Mouse (Mus musculus): Measurements from ENCODE around the gene Uri1. TPM values are rescaled to one million over a fixed set of nuclear protein-coding genes. Genes with fewer than 3 reads are reported as not detected.

The Uri1 gene
- polyA plus RNA-seq, 1 experiment from 2014 or later, result 40.9 TPM

DNA sequence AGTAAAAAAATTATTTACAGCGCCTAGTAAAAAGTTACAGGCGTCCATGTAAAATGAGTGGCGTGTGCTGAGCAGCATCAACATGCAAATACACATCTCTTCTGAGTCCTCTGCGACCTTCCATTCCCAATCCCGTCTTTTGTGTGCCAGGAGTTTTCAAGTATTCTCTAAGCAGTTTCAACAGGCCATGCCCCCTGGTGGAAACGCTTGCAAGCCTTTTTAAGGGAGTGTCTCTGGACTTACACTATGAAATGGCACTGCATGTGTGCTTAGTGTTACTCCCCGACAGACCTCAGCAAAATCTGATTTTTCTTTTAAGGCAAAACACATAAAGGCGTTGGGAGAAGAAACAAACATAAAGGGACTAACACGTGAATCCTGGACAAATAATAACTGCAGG, 50.8 kb downstream of the Uri1 start:
- WGBS, result 81% methylated on average over 9 of the region's 9 CpGs
- Histone ChIP-seq H3K27me3 (ENCODE audit: control insufficient read depth, insufficient read depth, low read length) (no peaks in the 10 kb centered on the region), H3K4me2 (ENCODE audit: low read depth, severe bottlenecking) (no peak overlapping the region), H3K9me3 (ENCODE audit: control insufficient read depth, low read length) (no peaks in the 10 kb centered on the region), H3K4me3 (ENCODE audit: low read depth, low read length) (no peak overlapping the region), H3K36me3 (ENCODE audit: control insufficient read depth, insufficient read depth, low read length) (no peaks in the 10 kb centered on the region), H3K4me1 (ENCODE audit: control insufficient read depth, insufficient read depth, low read length) (0 out of 2 replicates have a peak, but pooled peaks cover 9% of the 10 kb centered on the region), H3K27ac (replicated peaks; ENCODE audit: low read depth, low read length) (no peak overlapping the region), H3K9ac (ENCODE audit: low read length) (no peak overlapping the region)
- DNase-seq (ENCODE audit: low spot score) (peak; percentile 44), ATAC-seq (ENCODE audit: insufficient number of reproducible peaks, low FRiP score, low TSS enrichment, low read depth) (no peak)

DNA sequence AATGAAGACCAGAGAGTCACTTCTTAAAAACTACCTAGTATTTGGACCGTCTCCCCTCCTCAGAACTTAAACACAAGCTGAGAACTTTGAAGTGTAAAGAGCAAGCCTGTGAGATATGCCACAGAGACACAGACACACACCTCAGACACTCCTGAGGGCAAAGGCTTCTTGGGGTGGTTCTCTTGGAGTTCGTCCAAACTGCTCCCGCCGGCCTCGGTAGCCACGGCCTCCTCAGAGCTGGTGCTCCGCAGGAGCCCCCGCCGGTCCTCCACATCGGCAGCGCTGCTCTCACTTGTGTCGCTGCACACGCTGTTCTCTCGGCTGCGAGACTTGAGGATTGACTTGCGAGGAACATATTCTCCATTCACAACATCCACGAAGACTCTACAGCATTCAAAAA, 61.0 kb downstream of the Uri1 start:
- Histone ChIP-seq H3K4me2 (ENCODE audit: low read depth, severe bottlenecking) (no peak overlapping the region), H3K9ac (ENCODE audit: low read length) (no peak overlapping the region), H3K27me3 (ENCODE audit: control insufficient read depth, insufficient read depth, low read length) (no peaks in the 10 kb centered on the region), H3K27ac (replicated peaks; ENCODE audit: low read depth, low read length) (no peak overlapping the region), H3K9me3 (ENCODE audit: control insufficient read depth, low read length) (no peaks in the 10 kb centered on the region), H3K4me1 (ENCODE audit: control insufficient read depth, insufficient read depth, low read length) (no peaks in the 10 kb centered on the region), H3K4me3 (ENCODE audit: low read depth, low read length) (no peak overlapping the region), H3K36me3 (ENCODE audit: control insufficient read depth, insufficient read depth, low read length) (peaks cover 12% of the 10 kb centered on the region)
- ATAC-seq (ENCODE audit: insufficient number of reproducible peaks, low FRiP score, low TSS enrichment, low read depth) (no peak), DNase-seq (ENCODE audit: low spot score) (no peak)
- WGBS, result 93% methylated on average over 17 of the region's 17 CpGs

DNA sequence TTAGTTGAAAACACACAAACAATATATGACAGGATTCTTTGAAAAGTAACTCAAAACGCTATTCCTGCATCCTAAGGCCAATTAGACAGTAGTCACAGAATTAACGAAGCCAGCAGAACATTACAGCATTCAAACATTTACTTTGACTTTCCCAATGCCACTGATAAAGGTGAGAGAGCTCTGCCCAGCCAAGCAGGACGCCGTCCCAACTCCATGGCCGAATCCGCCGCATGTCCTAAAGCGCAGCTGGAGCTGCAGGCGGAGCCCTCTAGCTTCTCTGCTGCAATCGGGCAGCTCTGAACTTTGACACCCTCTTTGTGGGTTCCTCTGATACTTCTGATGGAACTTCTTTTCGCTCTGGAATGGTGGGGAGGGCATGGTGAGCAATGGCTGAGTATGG, 62.1 kb downstream of the Uri1 start:
- H3K4me3 ChIP-seq (ENCODE audit: low read depth, low read length), result no peak overlapping the region
- no peaks in the 10 kb centered on the region for H3K27me3 ChIP-seq (ENCODE audit: control insufficient read depth, insufficient read depth, low read length)
- H3K4me2 ChIP-seq (ENCODE audit: low read depth, severe bottlenecking), result no peak overlapping the region
- WGBS, result 94% methylated on average over 11 of the region's 11 CpGs
- no peak for ATAC-seq (ENCODE audit: insufficient number of reproducible peaks, low FRiP score, low TSS enrichment, low read depth)
- no peak overlapping the region for H3K27ac ChIP-seq (replicated peaks; ENCODE audit: low read depth, low read length)
- H3K9me3 ChIP-seq (ENCODE audit: control insufficient read depth, low read length), result no peaks in the 10 kb centered on the region
- H3K36me3 ChIP-seq (ENCODE audit: control insufficient read depth, insufficient read depth, low read length), result peaks cover 14% of the 10 kb centered on the region
- DNase-seq (ENCODE audit: low spot score), result no peak
- H3K4me1 ChIP-seq (ENCODE audit: control insufficient read depth, insufficient read depth, low read length), result no peaks in the 10 kb centered on the region
- H3K9ac ChIP-seq (ENCODE audit: low read length), result no peak overlapping the region

- H3K4me3 ChIP-seq (ENCODE audit: low read depth, low read length), result no peak overlapping the region
- no peak overlapping the region for H3K9ac ChIP-seq (ENCODE audit: low read length)
- no peak overlapping the region for H3K27ac ChIP-seq (replicated peaks; ENCODE audit: low read depth, low read length)
- H3K4me1 ChIP-seq (ENCODE audit: control insufficient read depth, insufficient read depth, low read length), result no peaks in the 10 kb centered on the region
- no peaks in the 10 kb centered on the region for H3K9me3 ChIP-seq (ENCODE audit: control insufficient read depth, low read length)
- ATAC-seq (ENCODE audit: insufficient number of reproducible peaks, low FRiP score, low TSS enrichment, low read depth), result no peak
- 82% methylated on average over 9 of the region's 9 CpGs for WGBS
- DNase-seq (ENCODE audit: low spot score), result no peak
- no peaks in the 10 kb centered on the region for H3K36me3 ChIP-seq (ENCODE audit: control insufficient read depth, insufficient read depth, low read length)
- no peaks in the 10 kb centered on the region for H3K27me3 ChIP-seq (ENCODE audit: control insufficient read depth, insufficient read depth, low read length)
- H3K4me2 ChIP-seq (ENCODE audit: low read depth, severe bottlenecking), result no peak overlapping the region
These were observed 71.5 kb downstream of the Uri1 start for GRCm38 (mm10) chr7:37951841-37952240.

- DNase-seq (ENCODE audit: low spot score) (no peak), ATAC-seq (ENCODE audit: insufficient number of reproducible peaks, low FRiP score, low TSS enrichment, low read depth) (no peak)
- H3K4me1 ChIP-seq (ENCODE audit: control insufficient read depth, insufficient read depth, low read length), result no peaks in the 10 kb centered on the region
- H3K9me3 ChIP-seq (ENCODE audit: control insufficient read depth, low read length), result no peaks in the 10 kb centered on the region
- no peak overlapping the region for H3K9ac ChIP-seq (ENCODE audit: low read length)
- H3K36me3 ChIP-seq (ENCODE audit: control insufficient read depth, insufficient read depth, low read length), result no peaks in the 10 kb centered on the region
- 82% methylated on average over 8 of the region's 8 CpGs for WGBS
- no peak overlapping the region for H3K4me3 ChIP-seq (ENCODE audit: low read depth, low read length)
- no peak overlapping the region for H3K27ac ChIP-seq (replicated peaks; ENCODE audit: low read depth, low read length)
- no peaks in the 10 kb centered on the region for H3K27me3 ChIP-seq (ENCODE audit: control insufficient read depth, insufficient read depth, low read length)
- no peak overlapping the region for H3K4me2 ChIP-seq (ENCODE audit: low read depth, severe bottlenecking)
These were observed 86.9 kb downstream of the Uri1 start for GRCm38 (mm10) chr7:37936459-37936858.

DNA sequence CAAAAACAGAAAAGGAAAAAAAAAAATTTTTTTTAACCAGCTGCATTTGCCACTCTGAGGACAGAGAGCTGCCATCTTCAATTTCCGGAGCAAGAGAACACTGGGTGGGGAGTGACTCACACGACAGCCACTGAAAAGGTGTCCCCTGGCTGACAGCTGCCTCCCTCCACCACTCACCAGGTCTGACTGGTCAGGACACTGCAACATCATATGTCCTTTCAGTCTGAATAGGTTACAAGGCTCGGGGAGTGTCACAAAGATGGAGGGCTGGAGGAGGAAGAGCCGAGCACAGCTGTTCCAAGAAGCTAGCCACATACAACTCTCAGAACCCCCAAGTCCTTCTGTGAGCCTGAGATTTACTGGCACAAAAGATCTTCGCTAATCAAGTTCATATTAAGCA, 87.6 kb downstream of the Uri1 start:
- Histone ChIP-seq H3K36me3 (ENCODE audit: control insufficient read depth, insufficient read depth, low read length) (no peaks in the 10 kb centered on the region), H3K9ac (ENCODE audit: low read length) (no peak overlapping the region), H3K4me2 (ENCODE audit: low read depth, severe bottlenecking) (no peak overlapping the region), H3K4me1 (ENCODE audit: control insufficient read depth, insufficient read depth, low read length) (no peaks in the 10 kb centered on the region), H3K4me3 (ENCODE audit: low read depth, low read length) (no peak overlapping the region), H3K9me3 (ENCODE audit: control insufficient read depth, low read length) (no peaks in the 10 kb centered on the region), H3K27ac (replicated peaks; ENCODE audit: low read depth, low read length) (no peak overlapping the region), H3K27me3 (ENCODE audit: control insufficient read depth, insufficient read depth, low read length) (no peaks in the 10 kb centered on the region)
- ATAC-seq (ENCODE audit: insufficient number of reproducible peaks, low FRiP score, low TSS enrichment, low read depth) (no peak), DNase-seq (ENCODE audit: low spot score) (no peak)
- 75% methylated on average over 5 of the region's 5 CpGs for WGBS

DNA sequence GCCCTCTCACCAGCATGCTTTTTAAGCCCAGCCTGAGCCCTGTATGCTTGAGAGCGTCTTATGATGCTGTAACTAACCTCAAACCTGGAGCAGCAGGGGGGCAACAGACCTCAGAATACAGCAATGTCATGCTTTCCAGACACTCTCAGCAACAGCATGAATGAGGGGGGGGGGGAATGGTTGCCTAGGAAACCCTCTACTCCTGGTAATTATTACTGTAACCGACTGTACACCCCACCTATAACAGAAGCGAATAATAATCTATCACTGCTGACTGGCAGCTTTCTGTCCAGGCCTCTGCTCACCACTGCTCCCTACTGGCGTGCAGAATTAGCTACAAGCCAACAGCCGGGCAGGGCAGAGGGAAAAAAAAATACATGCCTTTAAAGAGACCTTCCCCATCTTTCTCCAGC, 88.6 kb downstream of the Uri1 start:
- no peaks in the 10 kb centered on the region for H3K36me3 ChIP-seq (ENCODE audit: control insufficient read depth, insufficient read depth, low read length)
- no peak overlapping the region for H3K4me3 ChIP-seq (ENCODE audit: low read depth, low read length)
- H3K27ac ChIP-seq (replicated peaks; ENCODE audit: low read depth, low read length), result no peak overlapping the region
- 28% methylated on average over 5 of the region's 5 CpGs for WGBS
- no peak overlapping the region for H3K4me2 ChIP-seq (ENCODE audit: low read depth, severe bottlenecking)
- H3K9ac ChIP-seq (ENCODE audit: low read length), result no peak overlapping the region
- ATAC-seq (ENCODE audit: insufficient number of reproducible peaks, low FRiP score, low TSS enrichment, low read depth) (no peak), DNase-seq (ENCODE audit: low spot score) (peak; percentile 74)
- no peaks in the 10 kb centered on the region for H3K9me3 ChIP-seq (ENCODE audit: control insufficient read depth, low read length)
- H3K27me3 ChIP-seq (ENCODE audit: control insufficient read depth, insufficient read depth, low read length), result no peaks in the 10 kb centered on the region
- no peaks in the 10 kb centered on the region for H3K4me1 ChIP-seq (ENCODE audit: control insufficient read depth, insufficient read depth, low read length)

DNA sequence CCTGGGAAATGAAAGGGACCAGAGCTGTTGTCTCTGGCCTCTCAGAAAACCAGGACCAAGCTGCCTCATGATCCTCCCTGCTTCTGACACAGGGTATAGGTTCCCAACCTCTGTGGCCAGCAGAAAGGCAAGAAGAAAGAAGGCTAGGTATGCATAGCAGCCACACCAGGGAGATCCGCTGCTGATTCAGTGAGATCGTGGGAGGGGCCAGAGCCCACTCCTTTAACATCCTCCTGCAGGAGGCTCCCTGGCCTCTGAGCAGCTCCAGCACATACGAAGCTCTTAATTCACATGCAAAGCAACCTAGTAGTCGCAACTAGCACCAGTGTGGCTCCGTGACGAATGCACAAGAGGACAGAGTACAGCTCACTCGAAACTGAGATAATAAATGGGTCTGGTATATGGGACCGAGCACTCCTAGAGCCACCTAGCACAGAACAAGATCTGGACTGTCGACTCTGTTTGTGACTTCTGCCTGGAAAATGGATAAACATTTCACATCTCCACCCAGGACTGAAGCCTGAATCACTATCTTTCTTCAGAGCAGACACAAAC, 89.5 kb downstream of the Uri1 start:
- Histone ChIP-seq H3K27ac (replicated peaks; ENCODE audit: low read depth, low read length) (no peak overlapping the region), H3K4me1 (ENCODE audit: control insufficient read depth, insufficient read depth, low read length) (no peaks in the 10 kb centered on the region), H3K4me2 (ENCODE audit: low read depth, severe bottlenecking) (no peak overlapping the region), H3K4me3 (ENCODE audit: low read depth, low read length) (no peak overlapping the region), H3K9me3 (ENCODE audit: control insufficient read depth, low read length) (no peaks in the 10 kb centered on the region), H3K9ac (ENCODE audit: low read length) (no peak overlapping the region), H3K36me3 (ENCODE audit: control insufficient read depth, insufficient read depth, low read length) (no peaks in the 10 kb centered on the region), H3K27me3 (ENCODE audit: control insufficient read depth, insufficient read depth, low read length) (no peaks in the 10 kb centered on the region)
- ATAC-seq (ENCODE audit: insufficient number of reproducible peaks, low FRiP score, low TSS enrichment, low read depth) (no peak), DNase-seq (ENCODE audit: low spot score) (no peak)
- WGBS, result 49% methylated on average over 9 of the region's 9 CpGs

GRCm38 (mm10) chr7:37931631-37932030, 91.7 kb downstream of the Uri1 start:
- no peak overlapping the region for H3K27ac ChIP-seq (replicated peaks; ENCODE audit: low read depth, low read length)
- ATAC-seq (ENCODE audit: insufficient number of reproducible peaks, low FRiP score, low TSS enrichment, low read depth) (no peak), DNase-seq (ENCODE audit: low spot score) (no peak)
- no peak overlapping the region for H3K4me3 ChIP-seq (ENCODE audit: low read depth, low read length)
- H3K9ac ChIP-seq (ENCODE audit: low read length), result no peak overlapping the region
- H3K4me2 ChIP-seq (ENCODE audit: low read depth, severe bottlenecking), result no peak overlapping the region
- H3K9me3 ChIP-seq (ENCODE audit: control insufficient read depth, low read length), result no peaks in the 10 kb centered on the region
- no peaks in the 10 kb centered on the region for H3K36me3 ChIP-seq (ENCODE audit: control insufficient read depth, insufficient read depth, low read length)
- 33% methylated on average over 3 of the region's 3 CpGs for WGBS
- H3K27me3 ChIP-seq (ENCODE audit: control insufficient read depth, insufficient read depth, low read length), result no peaks in the 10 kb centered on the region
- H3K4me1 ChIP-seq (ENCODE audit: control insufficient read depth, insufficient read depth, low read length), result no peaks in the 10 kb centered on the region

Measured in limb, embryonic 11.5 days (tissue).